Mouse (Mus musculus): ENCODE results near the gene Tarbp2. TPM values are rescaled to one million over a fixed set of nuclear protein-coding genes. Genes with fewer than 3 reads are reported as not detected.

Tarbp2 gene
- polyA plus RNA-seq, 1 experiment from 2014 or later: 105 TPM

DNA sequence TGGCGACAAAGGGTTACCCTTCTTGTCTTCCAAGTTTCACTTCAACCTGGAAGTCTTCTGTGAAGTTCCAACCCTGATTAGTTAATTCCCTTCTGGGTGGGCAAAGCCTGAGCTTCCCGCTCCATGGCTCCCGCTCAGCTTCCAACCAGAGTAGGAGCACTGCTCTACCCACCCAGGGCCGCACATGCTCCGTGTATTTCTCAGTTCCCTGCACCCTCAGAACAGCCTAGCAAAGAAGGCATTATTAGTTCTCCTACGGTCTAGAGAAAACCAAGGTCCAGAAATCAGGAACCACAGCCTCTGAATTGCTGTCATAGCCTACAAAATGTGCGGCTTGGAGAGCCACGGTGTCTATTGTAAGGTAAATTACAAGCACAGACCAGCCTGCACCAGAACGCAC is 7.9 kb upstream of the Tarbp2 start:
- Histone ChIP-seq H3K4me1 (ENCODE audit: control insufficient read depth, insufficient read depth, low read length) (peaks cover 28% of the 10 kb centered on the region), H3K4me2 (ENCODE audit: low read depth) (peak overlapping the region; percentile 96), H3K36me3 (ENCODE audit: control insufficient read depth, insufficient read depth, low read length) (no peaks in the 10 kb centered on the region), H3K9ac (ENCODE audit: low read length) (peak overlapping the region; percentile 71), H3K9me3 (ENCODE audit: control insufficient read depth, low read length) (no peaks in the 10 kb centered on the region), H3K4me3 (ENCODE audit: low read depth, low read length) (peak overlapping the region; percentile 61), H3K27ac (ENCODE audit: low read depth, low read length) (peak overlapping the region; percentile 78), H3K27me3 (ENCODE audit: control insufficient read depth, insufficient read depth, low read length) (no peaks in the 10 kb centered on the region)
- 7% methylated on average over 9 of the region's 9 CpGs for WGBS
- no peak for DNase-seq (ENCODE audit: low spot score)
- ATAC-seq (ENCODE audit: insufficient read depth, low FRiP score, low TSS enrichment): peak; percentile 61

DNA sequence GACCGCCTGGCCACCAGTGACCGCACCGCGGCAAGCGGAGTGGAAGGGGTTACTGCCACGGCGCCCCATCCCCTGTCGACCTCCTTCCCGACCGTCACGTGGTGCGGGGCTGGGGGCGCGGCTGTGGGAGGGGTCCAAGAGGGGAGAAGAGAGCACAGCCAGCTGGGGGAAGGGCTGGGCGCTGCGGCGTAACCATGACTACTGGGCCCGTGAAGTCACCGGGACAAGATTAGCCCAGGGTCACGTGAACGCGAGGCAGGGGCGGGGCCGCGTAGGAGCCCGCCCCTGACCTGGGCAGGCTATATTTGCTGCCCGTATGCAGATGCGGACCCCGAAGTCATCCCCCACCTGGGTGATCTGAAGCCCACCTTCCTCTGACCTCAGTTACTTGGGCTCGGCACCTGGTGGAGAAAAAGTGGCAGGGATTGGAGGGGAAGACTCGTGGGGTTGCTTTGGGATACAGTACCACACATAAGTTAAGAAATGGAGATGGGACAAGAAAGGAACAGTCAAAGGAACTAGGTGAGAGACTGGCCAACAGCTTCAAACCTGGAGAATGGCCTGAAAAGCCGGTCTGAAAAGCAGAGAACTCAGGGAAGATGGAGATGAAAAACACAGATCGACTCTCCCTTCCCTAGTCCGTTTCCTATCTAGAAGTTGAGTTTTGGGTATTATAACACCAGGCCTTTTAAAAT is 7.3 kb upstream of the Tarbp2 start:
- Histone ChIP-seq H3K4me1 (ENCODE audit: control insufficient read depth, insufficient read depth, low read length) (peaks cover 33% of the 10 kb centered on the region), H3K36me3 (ENCODE audit: control insufficient read depth, insufficient read depth, low read length) (no peaks in the 10 kb centered on the region), H3K9ac (ENCODE audit: low read length) (peak overlapping the region; percentile 71), H3K4me3 (ENCODE audit: low read depth, low read length) (peak overlapping the region; percentile 61), H3K4me2 (ENCODE audit: low read depth) (peak overlapping the region; percentile 96), H3K27ac (ENCODE audit: low read depth, low read length) (peak overlapping the region; percentile 78), H3K9me3 (ENCODE audit: control insufficient read depth, low read length) (no peaks in the 10 kb centered on the region), H3K27me3 (ENCODE audit: control insufficient read depth, insufficient read depth, low read length) (no peaks in the 10 kb centered on the region)
- WGBS: 4% methylated on average over 34 of the region's 34 CpGs
- peak; percentile 96 for ATAC-seq (ENCODE audit: insufficient read depth, low FRiP score, low TSS enrichment)
- DNase-seq (ENCODE audit: low spot score): peak; percentile 96

DNA sequence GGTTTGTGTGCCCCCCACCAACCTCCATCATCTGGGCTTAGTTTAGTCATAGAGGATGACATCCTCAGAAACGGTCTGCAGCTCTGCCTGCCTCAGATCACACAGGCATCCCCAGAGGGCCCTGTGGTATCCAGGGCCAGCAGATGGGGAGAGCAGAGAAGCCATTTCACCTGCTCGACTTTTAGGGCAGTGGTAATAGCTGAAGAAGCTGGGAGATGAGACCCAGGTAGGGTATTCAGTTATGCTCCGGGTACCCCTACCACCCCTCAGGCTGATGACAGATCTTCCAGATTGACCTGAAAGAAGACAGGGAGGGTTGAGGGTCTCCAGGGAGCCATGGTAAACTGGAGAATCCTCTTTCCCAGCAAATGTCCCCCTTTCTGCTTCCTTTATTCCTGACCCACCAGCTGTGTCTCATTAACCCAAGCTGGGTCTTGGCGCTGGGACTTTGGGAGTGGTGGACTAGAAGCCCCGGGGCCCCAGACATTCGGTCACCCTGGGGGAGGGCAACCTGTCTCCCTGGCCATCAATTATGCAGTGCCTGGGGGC is 6.6 kb upstream of the Tarbp2 start:
- Histone ChIP-seq H3K9me3 (ENCODE audit: control insufficient read depth, low read length) (no peaks in the 10 kb centered on the region), H3K4me2 (ENCODE audit: low read depth) (peak overlapping the region; percentile 96), H3K27me3 (ENCODE audit: control insufficient read depth, insufficient read depth, low read length) (no peaks in the 10 kb centered on the region), H3K4me1 (ENCODE audit: control insufficient read depth, insufficient read depth, low read length) (peaks cover 39% of the 10 kb centered on the region), H3K9ac (ENCODE audit: low read length) (peak overlapping the region; percentile 18), H3K4me3 (ENCODE audit: low read depth, low read length) (peak overlapping the region; percentile 61), H3K36me3 (ENCODE audit: control insufficient read depth, insufficient read depth, low read length) (no peaks in the 10 kb centered on the region), H3K27ac (ENCODE audit: low read depth, low read length) (peak overlapping the region; percentile 78)
- peak; percentile 28 for ATAC-seq (ENCODE audit: insufficient read depth, low FRiP score, low TSS enrichment)
- WGBS: 7% methylated on average over 6 of the region's 6 CpGs
- peak; percentile 59 for DNase-seq (ENCODE audit: low spot score)

DNA sequence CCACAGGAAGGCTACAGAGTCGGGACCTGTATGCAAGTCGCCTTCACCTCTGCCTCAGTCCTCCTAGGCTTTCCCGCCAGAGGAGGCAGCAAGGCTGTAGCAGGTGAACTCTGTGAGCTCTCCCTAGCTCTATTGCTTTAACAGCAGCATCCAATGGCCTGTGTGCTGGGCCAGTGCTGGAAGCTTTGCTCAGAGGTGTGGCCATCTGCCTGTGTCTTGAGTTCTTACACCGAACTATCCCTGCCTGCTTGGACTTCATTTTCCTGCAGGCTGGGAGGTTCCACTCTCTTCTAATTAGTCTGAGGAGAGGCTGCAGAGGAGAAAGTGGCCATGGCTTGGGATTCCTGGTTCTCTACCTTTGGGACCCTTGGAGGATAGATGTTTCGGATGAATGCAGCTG is 6.0 kb upstream of the Tarbp2 start:
- WGBS: 27% methylated on average over 5 of the region's 5 CpGs
- Histone ChIP-seq H3K4me1 (ENCODE audit: control insufficient read depth, insufficient read depth, low read length) (peaks cover 39% of the 10 kb centered on the region), H3K27ac (ENCODE audit: low read depth, low read length) (peak overlapping the region; percentile 78), H3K27me3 (ENCODE audit: control insufficient read depth, insufficient read depth, low read length) (no peaks in the 10 kb centered on the region), H3K4me3 (ENCODE audit: low read depth, low read length) (0 out of 2 replicates have a peak overlapping the region, but pooled peaks have one; percentile 15), H3K9ac (ENCODE audit: low read length) (peak overlapping the region; percentile 39; the same call in 1 of the 2 replicates), H3K9me3 (ENCODE audit: control insufficient read depth, low read length) (no peaks in the 10 kb centered on the region), H3K4me2 (ENCODE audit: low read depth) (peak overlapping the region; percentile 96), H3K36me3 (ENCODE audit: control insufficient read depth, insufficient read depth, low read length) (no peaks in the 10 kb centered on the region)
- ATAC-seq (ENCODE audit: insufficient read depth, low FRiP score, low TSS enrichment) (no peak), DNase-seq (ENCODE audit: low spot score) (no peak)

DNA sequence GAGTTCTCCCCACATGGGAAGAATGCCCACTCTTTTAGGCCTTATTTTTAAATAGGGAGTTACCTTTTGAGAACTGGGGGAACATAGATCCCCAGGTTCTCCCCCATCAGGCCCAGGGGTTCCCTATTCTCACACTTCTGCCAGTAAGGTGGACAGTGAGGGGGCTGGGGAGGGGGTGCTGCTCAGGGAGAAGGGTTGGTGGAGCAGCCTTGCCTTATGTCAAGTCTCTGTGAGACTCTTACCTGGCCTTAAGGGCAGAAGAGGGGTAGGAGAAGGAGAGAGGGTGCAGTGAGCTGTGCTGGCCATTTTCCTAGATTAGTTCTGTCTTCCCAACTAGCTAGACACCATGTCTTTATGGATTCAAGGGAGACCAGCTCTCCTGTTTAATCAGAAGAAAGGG is 5.5 kb upstream of the Tarbp2 start:
- H3K4me2 ChIP-seq (ENCODE audit: low read depth): peak overlapping the region; percentile 96
- H3K4me3 ChIP-seq (ENCODE audit: low read depth, low read length): no peak overlapping the region
- H3K9me3 ChIP-seq (ENCODE audit: control insufficient read depth, low read length): no peaks in the 10 kb centered on the region
- ATAC-seq (ENCODE audit: insufficient read depth, low FRiP score, low TSS enrichment) (no peak), DNase-seq (ENCODE audit: low spot score) (no peak)
- H3K9ac ChIP-seq (ENCODE audit: low read length): peak overlapping the region; percentile 31; the same call in 1 of the 2 replicates
- H3K4me1 ChIP-seq (ENCODE audit: control insufficient read depth, insufficient read depth, low read length): peaks cover 39% of the 10 kb centered on the region
- no peaks in the 10 kb centered on the region for H3K36me3 ChIP-seq (ENCODE audit: control insufficient read depth, insufficient read depth, low read length)
- peak overlapping the region; percentile 78 for H3K27ac ChIP-seq (ENCODE audit: low read depth, low read length)
- H3K27me3 ChIP-seq (ENCODE audit: control insufficient read depth, insufficient read depth, low read length): no peaks in the 10 kb centered on the region

DNA sequence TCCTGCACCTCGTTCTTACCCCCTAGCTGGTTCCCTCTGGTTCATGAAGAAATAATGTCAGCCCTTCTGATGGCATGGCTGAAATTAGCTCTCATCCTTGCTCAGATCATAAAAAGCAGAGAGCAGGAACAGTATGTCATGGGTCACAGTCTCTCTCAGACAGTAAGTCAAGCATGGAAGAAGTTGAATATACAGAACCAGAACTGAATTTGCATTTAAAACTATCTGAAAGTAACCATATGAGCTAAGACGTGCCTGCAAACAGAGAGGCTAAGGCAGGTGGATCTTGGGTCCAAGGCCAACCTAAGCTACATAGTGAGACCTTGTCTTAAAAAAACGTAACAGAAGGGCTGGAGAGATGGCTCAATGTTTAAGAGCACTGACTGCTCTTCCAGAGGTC is 5.0 kb upstream of the Tarbp2 start:
- H3K9ac ChIP-seq (ENCODE audit: low read length): no peak overlapping the region
- no peaks in the 10 kb centered on the region for H3K9me3 ChIP-seq (ENCODE audit: control insufficient read depth, low read length)
- ATAC-seq (ENCODE audit: insufficient read depth, low FRiP score, low TSS enrichment): no peak
- no peak for DNase-seq (ENCODE audit: low spot score)
- no peaks in the 10 kb centered on the region for H3K27me3 ChIP-seq (ENCODE audit: control insufficient read depth, insufficient read depth, low read length)
- peaks cover 39% of the 10 kb centered on the region for H3K4me1 ChIP-seq (ENCODE audit: control insufficient read depth, insufficient read depth, low read length)
- no peaks in the 10 kb centered on the region for H3K36me3 ChIP-seq (ENCODE audit: control insufficient read depth, insufficient read depth, low read length)
- no peak overlapping the region for H3K4me2 ChIP-seq (ENCODE audit: low read depth)
- H3K27ac ChIP-seq (ENCODE audit: low read depth, low read length): peak overlapping the region; percentile 78; the same call in 1 of the 2 replicates
- no peak overlapping the region for H3K4me3 ChIP-seq (ENCODE audit: low read depth, low read length)
- 80% methylated on average over 3 of the region's 3 CpGs for WGBS

DNA sequence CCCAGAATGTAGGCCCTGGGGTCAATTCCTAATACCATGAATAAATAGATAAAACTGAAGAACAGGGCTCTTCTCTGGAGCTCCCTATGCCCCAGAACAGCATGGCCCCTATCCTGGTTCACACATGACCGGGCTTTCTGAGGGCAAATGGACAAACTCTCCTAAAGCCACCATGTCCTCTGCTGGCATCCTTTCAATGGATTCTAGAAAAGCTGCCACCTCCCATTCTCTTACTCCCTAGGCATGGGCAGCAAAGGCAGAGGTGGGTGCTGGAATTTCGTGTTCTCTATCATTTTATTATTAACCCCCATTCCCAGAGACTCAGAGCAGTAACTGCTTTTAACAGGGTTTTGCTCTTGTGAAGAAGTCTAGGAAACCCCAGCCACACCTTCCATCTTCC is 2.7 kb upstream of the Tarbp2 start:
- peaks cover 42% of the 10 kb centered on the region for H3K4me1 ChIP-seq (ENCODE audit: control insufficient read depth, insufficient read depth, low read length)

DNA sequence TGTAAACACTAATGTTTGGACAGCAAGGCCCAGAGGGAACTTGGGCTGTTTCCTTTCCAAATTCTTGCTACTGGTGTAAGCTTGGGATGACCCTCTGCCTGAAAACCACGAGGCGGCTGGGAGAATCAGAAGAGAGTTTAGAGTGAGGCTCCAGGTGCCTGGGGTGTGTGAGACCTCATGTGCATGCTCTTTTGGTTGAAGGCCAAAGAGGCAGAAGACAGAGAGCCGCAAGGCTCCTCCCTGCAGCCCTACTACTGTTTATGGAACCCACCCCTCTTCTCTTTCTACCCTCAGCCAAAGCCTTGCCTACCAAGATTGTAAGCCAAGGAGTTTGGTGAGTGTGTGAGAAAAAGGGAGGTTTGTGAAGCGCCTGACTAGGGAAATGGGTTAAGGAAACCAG is 2.2 kb upstream of the Tarbp2 start:
- Histone ChIP-seq H3K4me1 (ENCODE audit: control insufficient read depth, insufficient read depth, low read length) (peaks cover 41% of the 10 kb centered on the region), H3K9ac (ENCODE audit: low read length) (peak overlapping the region; percentile 75), H3K27me3 (ENCODE audit: control insufficient read depth, insufficient read depth, low read length) (no peaks in the 10 kb centered on the region), H3K4me2 (ENCODE audit: low read depth) (peak overlapping the region; percentile 78), H3K9me3 (ENCODE audit: control insufficient read depth, low read length) (no peaks in the 10 kb centered on the region), H3K27ac (ENCODE audit: low read depth, low read length) (no peak overlapping the region), H3K36me3 (ENCODE audit: control insufficient read depth, insufficient read depth, low read length) (no peaks in the 10 kb centered on the region), H3K4me3 (ENCODE audit: low read depth, low read length) (peak overlapping the region; percentile 58)
- WGBS: 57% methylated on average over 4 of the region's 4 CpGs
- DNase-seq (ENCODE audit: low spot score) (no peak), ATAC-seq (ENCODE audit: insufficient read depth, low FRiP score, low TSS enrichment) (no peak)

More for the DNA sequence above, 2.7 kb upstream of the Tarbp2 start:
- Histone ChIP-seq H3K4me2 (ENCODE audit: low read depth) (peak overlapping the region; percentile 78), H3K9ac (ENCODE audit: low read length) (no peak overlapping the region), H3K36me3 (ENCODE audit: control insufficient read depth, insufficient read depth, low read length) (no peaks in the 10 kb centered on the region), H3K27ac (ENCODE audit: low read depth, low read length) (no peak overlapping the region), H3K4me3 (ENCODE audit: low read depth, low read length) (no peak overlapping the region; the same call in 1 of the 2 replicates), H3K27me3 (ENCODE audit: control insufficient read depth, insufficient read depth, low read length) (no peaks in the 10 kb centered on the region), H3K9me3 (ENCODE audit: control insufficient read depth, low read length) (no peaks in the 10 kb centered on the region)
- DNase-seq (ENCODE audit: low spot score): peak; percentile 5
- ATAC-seq (ENCODE audit: insufficient read depth, low FRiP score, low TSS enrichment): no peak
- WGBS: 87% methylated on average over 2 of the region's 2 CpGs

DNA sequence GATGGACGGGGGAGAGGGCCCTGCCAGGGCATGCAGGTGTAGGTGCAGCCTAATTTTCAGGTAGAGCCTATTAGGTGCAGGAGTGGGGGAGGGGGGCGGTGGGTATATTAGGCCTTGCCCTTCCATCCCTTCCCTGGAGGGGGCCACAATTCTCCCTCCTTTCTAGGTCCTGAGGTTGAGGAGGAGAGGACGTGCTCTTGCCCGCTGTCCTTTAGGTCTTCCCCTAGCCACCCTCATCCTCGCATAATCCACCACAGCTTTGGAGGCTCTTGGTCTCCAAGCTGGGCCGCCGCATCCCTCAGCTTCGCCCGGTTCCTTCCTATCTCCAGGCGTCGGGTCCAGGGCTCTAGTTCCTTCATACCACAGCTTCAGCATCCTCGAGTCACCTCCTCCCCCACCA is 1.7 kb upstream of the Tarbp2 start:
- ATAC-seq (ENCODE audit: insufficient read depth, low FRiP score, low TSS enrichment) (no peak), DNase-seq (ENCODE audit: low spot score) (peak; percentile 23)
- Histone ChIP-seq H3K27ac (ENCODE audit: low read depth, low read length) (peak overlapping the region; percentile 64), H3K9ac (ENCODE audit: low read length) (peak overlapping the region; percentile 75), H3K4me1 (ENCODE audit: control insufficient read depth, insufficient read depth, low read length) (peaks cover 36% of the 10 kb centered on the region), H3K27me3 (ENCODE audit: control insufficient read depth, insufficient read depth, low read length) (no peaks in the 10 kb centered on the region), H3K4me2 (ENCODE audit: low read depth) (peak overlapping the region; percentile 78), H3K9me3 (ENCODE audit: control insufficient read depth, low read length) (no peaks in the 10 kb centered on the region), H3K4me3 (ENCODE audit: low read depth, low read length) (peak overlapping the region; percentile 58), H3K36me3 (ENCODE audit: control insufficient read depth, insufficient read depth, low read length) (no peaks in the 10 kb centered on the region; the same call in 1 of the 2 replicates)
- WGBS: under 1% methylated on average over 12 of the region's 12 CpGs

All from neural tube, embryonic 11.5 days (tissue).